Mouse (Mus musculus) neural tube, embryonic 11.5 days (tissue): ENCODE data around the gene Olfr522. TPM values are rescaled to one million over a fixed set of nuclear protein-coding genes. Genes with fewer than 3 reads are reported as not detected.

Experiments
- ATAC-seq: fragments of 200-750 bp; cut with Nextera tagmentation; 2 replicates; pipeline ENCODE4 v1.8.0; 2017; ENCODE audit warnings: moderate number of reproducible peaks, mild to moderate bottlenecking, moderate TSS enrichment, moderate library complexity; ENCODE audit not compliant: insufficient read depth, low FRiP score, low TSS enrichment
- DNase-seq: peaks from one replicate; pipeline ENCODE4 v3.0.0-alpha.2; 2015; ENCODE audit warnings: low spot score
- H3K27ac ChIP-seq: fragments of 300-500 bp; sonication (generic); 2 replicates; pipeline ENCODE4 v1.5.1; 2014; ENCODE audit warnings: low read depth, mild to moderate bottlenecking, low read length
- H3K27me3 ChIP-seq: fragments of 300-500 bp; sonication (generic); 2 replicates; pipeline ENCODE4 v1.6.1; 2014; ENCODE audit warnings: mild to moderate bottlenecking, low read length, mixed read lengths; ENCODE audit not compliant: control insufficient read depth, insufficient read depth
- H3K36me3 ChIP-seq: fragments of 300-500 bp; sonication (generic); 2 replicates; pipeline ENCODE4 v1.6.1; 2014; ENCODE audit warnings: mild to moderate bottlenecking, low read length, moderate library complexity, mixed read lengths; ENCODE audit not compliant: control insufficient read depth, insufficient read depth
- H3K4me1 ChIP-seq: fragments of 300-500 bp; sonication (generic); 2 replicates; pipeline ENCODE4 v1.6.1; 2014; ENCODE audit warnings: low read length, mixed read lengths; ENCODE audit not compliant: control insufficient read depth, insufficient read depth
- H3K4me2 ChIP-seq: fragments of 300-500 bp; sonication (generic); 2 replicates; pipeline ENCODE4 v1.6.1; 2014; ENCODE audit warnings: low read depth, mild to moderate bottlenecking, moderate library complexity
- H3K4me3 ChIP-seq: fragments of 300-500 bp; sonication (generic); 2 replicates; pipeline ENCODE4 v1.5.1; 2014; ENCODE audit warnings: low read depth, low read length
- H3K9ac ChIP-seq: fragments of 300-500 bp; sonication (generic); 2 replicates; pipeline ENCODE4 v1.6.1; 2014; ENCODE audit warnings: mild to moderate bottlenecking, low read length
- H3K9me3 ChIP-seq: fragments of 300-500 bp; sonication (generic); 2 replicates; pipeline ENCODE4 v1.6.1; 2016; ENCODE audit warnings: low read length; ENCODE audit not compliant: control insufficient read depth
- WGBS: fragments of 180-500 bp; shearing (Covaris S2); extraction: QIAGEN DNeasy Blood & Tissue Kit; methylation state at CpG from one replicate; pipeline ENCODE4 v1.1.7; 2014; 5-methylcytosine and 5-hydroxymethylcytosine counted together
- polyA plus RNA-seq: library from polyadenylated mRNA; unstranded; fragments of >200 nt; fragmentation: Nextera tagmentation; extraction: Ambion mirVana; gene quantifications from 2 replicates; pipeline ENCODE4 v1.2.1, GENCODE M21; 2014

Olfr522 gene
- not detected in 2 replicates for polyA plus RNA-seq

GRCm38 (mm10) chr7:140164664-140165063 lies at the start of gene Olfr522:
Gene Olfr522 (minus strand): TSS chr7:140164764.
- no peak within 1 kb of the TSS for H3K9ac ChIP-seq
- H3K36me3 ChIP-seq, result no peaks in the 10 kb centered on the region
- H3K4me1 ChIP-seq, result no peaks in the 10 kb centered on the region
- H3K4me3 ChIP-seq, result no peak within 1 kb of the TSS
- no peaks in the 10 kb centered on the region for H3K27me3 ChIP-seq
- 79% methylated on average over 7 of the region's 7 CpGs for WGBS
- no peak for ATAC-seq
- DNase-seq, result no peak
- H3K4me2 ChIP-seq, result no peak within 1 kb of the TSS
- H3K27ac ChIP-seq, result no peak within 1 kb of the TSS
- H3K9me3 ChIP-seq, result no peaks in the 10 kb centered on the region

GRCm38 (mm10) chr7:140213841-140214240 lies 49.3 kb upstream of the Olfr522 start:
- DNase-seq, result no peak
- WGBS, result 83% methylated on average over 5 of the region's 5 CpGs
- H3K9me3 ChIP-seq, result no peaks in the 10 kb centered on the region
- no peak overlapping the region for H3K4me3 ChIP-seq
- no peaks in the 10 kb centered on the region for H3K4me1 ChIP-seq
- ATAC-seq, result no peak
- no peaks in the 10 kb centered on the region for H3K27me3 ChIP-seq
- no peaks in the 10 kb centered on the region for H3K36me3 ChIP-seq
- H3K9ac ChIP-seq, result no peak overlapping the region
- H3K4me2 ChIP-seq, result no peak overlapping the region
- H3K27ac ChIP-seq, result no peak overlapping the region

GRCm38 (mm10) chr7:140208677-140209076 lies 44.1 kb upstream of the Olfr522 start:
- no peaks in the 10 kb centered on the region for H3K36me3 ChIP-seq
- DNase-seq (no peak), ATAC-seq (no peak)
- WGBS, result 88% methylated on average over 3 of the region's 3 CpGs
- no peak overlapping the region for H3K4me3 ChIP-seq
- H3K27ac ChIP-seq, result no peak overlapping the region
- no peak overlapping the region for H3K9ac ChIP-seq
- no peaks in the 10 kb centered on the region for H3K9me3 ChIP-seq
- H3K4me1 ChIP-seq, result no peaks in the 10 kb centered on the region
- H3K4me2 ChIP-seq, result no peak overlapping the region
- H3K27me3 ChIP-seq, result no peaks in the 10 kb centered on the region

DNA sequence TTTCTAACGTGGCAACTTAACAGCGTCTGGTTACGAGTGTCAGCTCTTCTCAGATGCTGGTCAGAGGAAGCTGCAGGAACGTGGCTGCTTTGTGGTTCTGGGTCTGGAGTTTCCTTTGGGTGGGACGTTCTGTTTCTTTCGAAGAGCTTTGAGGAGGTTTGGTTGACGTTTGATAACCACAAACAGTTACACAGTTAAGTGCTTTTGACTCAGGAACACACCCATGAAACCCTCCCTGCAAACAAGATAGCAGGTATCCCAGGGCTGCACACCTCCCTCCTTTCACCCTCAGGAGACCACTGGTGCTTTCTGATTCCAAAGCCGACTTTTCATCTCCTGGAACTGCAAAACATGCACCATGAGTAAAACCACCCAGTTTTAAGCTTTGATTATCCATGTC lies 43.6 kb upstream of the Olfr522 start:
- H3K9me3 ChIP-seq, result no peaks in the 10 kb centered on the region
- no peak overlapping the region for H3K9ac ChIP-seq
- no peak for DNase-seq
- H3K27ac ChIP-seq, result no peak overlapping the region
- H3K27me3 ChIP-seq, result no peaks in the 10 kb centered on the region
- no peak for ATAC-seq
- H3K36me3 ChIP-seq, result no peaks in the 10 kb centered on the region
- H3K4me3 ChIP-seq, result no peak overlapping the region
- H3K4me2 ChIP-seq, result no peak overlapping the region
- whole genome bisulfite sequencing, result 79% methylated on average over 8 of the region's 8 CpGs
- no peaks in the 10 kb centered on the region for H3K4me1 ChIP-seq

DNA sequence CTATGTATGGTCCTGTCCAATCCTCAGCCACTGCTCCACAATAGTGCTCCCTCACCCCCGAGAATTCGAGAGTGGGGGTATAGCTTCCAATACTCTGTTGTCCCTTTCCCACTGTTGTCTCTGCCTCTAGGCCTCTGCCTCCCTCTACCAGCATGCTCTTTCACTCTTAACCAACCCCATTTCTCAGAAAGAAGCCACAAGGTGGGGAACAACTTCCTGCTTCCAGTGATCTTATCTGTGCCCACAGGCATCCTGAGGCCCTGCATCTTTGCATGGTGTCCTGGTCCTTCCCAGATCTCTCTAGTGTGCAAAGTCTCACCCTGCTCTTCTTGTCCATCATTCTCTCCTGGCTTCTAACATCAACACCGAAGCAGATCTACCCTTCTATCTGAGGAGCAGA lies 42.3 kb upstream of the Olfr522 start:
- DNase-seq, result no peak
- Histone ChIP-seq H3K27me3 (no peaks in the 10 kb centered on the region), H3K4me3 (no peak overlapping the region), H3K36me3 (no peaks in the 10 kb centered on the region), H3K9me3 (no peaks in the 10 kb centered on the region), H3K27ac (no peak overlapping the region), H3K9ac (no peak overlapping the region), H3K4me2 (no peak overlapping the region), H3K4me1 (no peaks in the 10 kb centered on the region)
- no peak for ATAC-seq
- 88% methylated on average over 3 of the region's 3 CpGs for WGBS

DNA sequence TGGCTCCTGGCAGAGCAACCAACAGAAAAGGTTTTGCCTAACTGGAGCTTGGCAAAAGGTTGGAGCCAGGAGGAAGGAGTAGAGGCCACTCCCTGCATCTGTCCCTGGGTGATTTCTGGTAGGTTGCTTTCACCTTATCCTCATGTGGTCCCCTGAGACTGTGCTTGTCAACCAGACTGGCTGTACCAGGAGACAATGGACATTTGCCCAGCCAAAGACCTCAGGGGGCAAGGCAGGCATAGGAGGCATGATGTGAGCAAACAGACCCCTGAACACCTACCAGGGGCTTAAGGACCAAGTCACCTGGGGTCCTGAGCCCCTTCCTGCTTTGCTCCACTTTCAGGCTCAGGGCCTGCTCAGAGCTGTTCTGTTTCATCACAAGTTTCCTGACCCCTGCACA lies 41.3 kb upstream of the Olfr522 start, which contains the start of gene Olfr524:
Olfr524 (minus strand) TSS at position 101 of the 400 bp plus-strand sequence.
- ATAC-seq (no peak), DNase-seq (no peak)
- Histone ChIP-seq H3K4me2 (no peak within 1 kb of the TSS), H3K4me3 (no peak within 1 kb of the TSS), H3K9ac (no peak within 1 kb of the TSS), H3K4me1 (no peaks in the 10 kb centered on the region), H3K9me3 (no peaks in the 10 kb centered on the region), H3K27ac (no peak within 1 kb of the TSS), H3K27me3 (no peaks in the 10 kb centered on the region), H3K36me3 (no peaks in the 10 kb centered on the region)

DNA sequence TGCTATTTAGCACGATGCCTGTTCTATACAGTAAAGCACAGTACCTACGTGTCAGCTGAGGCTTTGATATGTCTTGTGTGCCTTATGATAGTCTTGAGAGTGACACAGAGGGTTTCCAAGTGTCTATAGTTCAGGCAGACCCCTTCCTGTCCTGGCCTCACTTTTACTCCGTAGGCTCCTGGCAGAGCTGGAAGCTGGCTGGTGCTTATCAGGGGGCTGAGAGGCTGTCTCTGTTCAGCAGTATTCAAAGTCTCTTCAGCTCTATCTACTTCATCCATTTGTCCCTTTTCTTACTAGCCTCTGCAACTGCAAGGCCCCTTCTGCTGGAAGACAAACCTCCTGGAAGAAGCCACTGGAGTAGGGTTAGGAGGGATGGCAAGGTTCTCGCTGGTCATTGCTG lies 36.5 kb upstream of the Olfr522 start:
- H3K4me1 ChIP-seq, result no peaks in the 10 kb centered on the region
- DNase-seq (no peak), ATAC-seq (no peak)
- WGBS, result 90% methylated on average over 4 of the region's 4 CpGs
- H3K36me3 ChIP-seq, result no peaks in the 10 kb centered on the region
- H3K9me3 ChIP-seq, result no peaks in the 10 kb centered on the region
- no peaks in the 10 kb centered on the region for H3K27me3 ChIP-seq
- H3K27ac ChIP-seq, result no peak overlapping the region
- H3K9ac ChIP-seq, result no peak overlapping the region
- H3K4me3 ChIP-seq, result no peak overlapping the region
- no peak overlapping the region for H3K4me2 ChIP-seq

- no peak for DNase-seq
- no peak for ATAC-seq
- no peak overlapping the region for H3K4me2 ChIP-seq
Measured at GRCm38 (mm10) chr7:140196002-140196401, 31.4 kb upstream of the Olfr522 start.

DNA sequence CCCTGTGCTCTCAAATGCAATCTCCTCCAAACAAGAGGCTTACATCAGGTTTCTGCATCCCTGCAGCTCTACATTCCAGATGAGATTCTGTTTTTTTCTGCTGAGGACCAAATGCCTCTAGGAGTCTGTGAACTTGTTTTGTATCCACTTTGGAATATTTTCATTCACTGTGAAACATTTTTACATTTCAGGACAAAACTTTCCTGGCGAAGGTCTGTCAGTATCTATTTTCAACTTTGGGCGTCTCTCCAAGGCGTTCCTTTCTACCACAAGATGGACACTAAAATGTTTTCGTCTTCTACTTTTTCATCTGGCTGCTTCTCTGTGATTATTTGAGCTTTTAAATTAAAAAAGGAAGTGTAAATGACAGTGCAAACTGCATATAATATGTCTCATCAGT lies 29.5 kb upstream of the Olfr522 start:
- ATAC-seq (no peak), DNase-seq (no peak)
- no peaks in the 10 kb centered on the region for H3K4me1 ChIP-seq
- H3K4me3 ChIP-seq, result no peak overlapping the region
- 90% methylated on average over 4 of the region's 4 CpGs for WGBS
- H3K36me3 ChIP-seq, result no peaks in the 10 kb centered on the region
- no peaks in the 10 kb centered on the region for H3K27me3 ChIP-seq
- H3K27ac ChIP-seq, result no peak overlapping the region
- no peak overlapping the region for H3K4me2 ChIP-seq
- H3K9me3 ChIP-seq, result no peaks in the 10 kb centered on the region
- no peak overlapping the region for H3K9ac ChIP-seq

More at GRCm38 (mm10) chr7:140196002-140196401, 31.4 kb upstream of the Olfr522 start:
- no peaks in the 10 kb centered on the region for H3K27me3 ChIP-seq
- no peak overlapping the region for H3K27ac ChIP-seq
- no peaks in the 10 kb centered on the region for H3K4me1 ChIP-seq
- H3K4me3 ChIP-seq, result no peak overlapping the region
- 87% methylated on average over 8 of the region's 8 CpGs for WGBS
- no peaks in the 10 kb centered on the region for H3K9me3 ChIP-seq
- no peak overlapping the region for H3K9ac ChIP-seq
- H3K36me3 ChIP-seq, result no peaks in the 10 kb centered on the region
